Mouse (Mus musculus) spleen, adult 10 weeks (tissue): ENCODE data around the gene Gm49352. TPM values are rescaled to one million over a fixed set of nuclear protein-coding genes. Genes with fewer than 3 reads are reported as not detected.

Experiments
- polyA plus RNA-seq: library from polyadenylated mRNA; stranded (reverse); fragments of 350-450 nt; fragmentation: Illumina TruSeq; extraction: RNeasy Lipid Tissue Mini Kit (QIAGEN cat#74804); gene quantifications from one replicate; pipeline ENCODE4 v1.2.3, GENCODE M21; 2015; ENCODE audit warnings: low replicate concordance; ENCODE audit not compliant: insufficient read depth

Gm49352 gene
- polyA plus RNA-seq: not detected

GRCm38 (mm10) chr13:61568074-61568473, at the start of gene Gm49352:
TSS of gene Gm49352 (minus strand) at chr13:61568174.

GRCm38 (mm10) chr13:61570027-61570426, 2.1 kb upstream of the Gm49352 start, which contains the start of gene Cts3:
TSS of gene Cts3 (minus strand) at chr13:61570127.

GRCm38 (mm10) chr13:61541631-61542030, 26.3 kb downstream of the Gm49352 start, which contains the start of gene Ctsm:
TSS of gene Ctsm (minus strand) at chr13:61541839.

Other genes starting within 250 kb of the Gm49352 start
- not detected for gene Cts7, start 210.0 kb downstream of the Gm49352 start, polyA plus RNA-seq
- gene Ctsm, start 26.3 kb downstream of the Gm49352 start, polyA plus RNA-seq: not detected
- gene Cts3, start 2.0 kb upstream of the Gm49352 start, polyA plus RNA-seq: not detected